Mouse (Mus musculus): Measurements from ENCODE around the gene Ebf3. TPM values are rescaled to one million over a fixed set of nuclear protein-coding genes. Genes with fewer than 3 reads are reported as not detected.

Gene Ebf3
- polyA plus RNA-seq, 1 experiment, result 1.9 TPM

GRCm38 (mm10) chr7:137223823-137224222 is 90.4 kb downstream of the Ebf3 start:
- H3K79me2 ChIP-seq (ENCODE audit: control insufficient read depth, insufficient read depth), result no peaks in the 10 kb centered on the region
- TF ChIP-seq MYOG (IDR thresholded peaks at IDR 0.05; ENCODE audit: control insufficient read depth in 1 of 3, insufficient read depth in 1 of 3, insufficient read length in 2 of 3, low read depth in 2 of 3) (no peak), POLR2AphosphoS2 (IDR thresholded peaks at IDR 0.05; ENCODE audit: insufficient read length, low read depth) (no peak), POLR2A (IDR thresholded peaks at IDR 0.05; ENCODE audit: insufficient read length, low read depth) (no peak), TCF3 (IDR thresholded peaks at IDR 0.05; ENCODE audit: insufficient read length, low read depth) (no peak), MYOD1 (IDR thresholded peaks at IDR 0.05; ENCODE audit: control insufficient read depth in 1 of 3, insufficient read length in 2 of 3, low read depth in 2 of 3) (no peak), CEBPB (IDR thresholded peaks at IDR 0.05; ENCODE audit: insufficient read depth, poor library complexity, severe bottlenecking) (no peak), REST (IDR thresholded peaks at IDR 0.05; ENCODE audit: insufficient read depth, insufficient read length) (no peak), TCF12 (IDR thresholded peaks at IDR 0.05; ENCODE audit: insufficient read depth, poor library complexity, severe bottlenecking) (no peak), USF1 (IDR thresholded peaks at IDR 0.05; ENCODE audit: low read depth) (no peak), MAX (IDR thresholded peaks at IDR 0.05; ENCODE audit: low read depth) (no peak), E2F4 (IDR thresholded peaks at IDR 0.05; ENCODE audit: insufficient read depth) (no peak), SRF (IDR thresholded peaks at IDR 0.05; ENCODE audit: control insufficient read depth, insufficient read length, low read depth) (no peak)
- no peak overlapping the region for H3K4me2 ChIP-seq (ENCODE audit: low read depth)
- H3K27me3 ChIP-seq (ENCODE audit: control insufficient read depth, insufficient read depth, insufficient read length), result no peaks in the 10 kb centered on the region
- no peak overlapping the region for H3ac ChIP-seq (ENCODE audit: control insufficient read depth, insufficient read length)
- no peak overlapping the region for H3K4me3 ChIP-seq
- H3K36me3 ChIP-seq (ENCODE audit: control insufficient read depth, insufficient read depth), result no peaks in the 10 kb centered on the region

- no peaks in the 10 kb centered on the region for H3K36me3 ChIP-seq (ENCODE audit: control insufficient read depth, insufficient read depth)
- H3K4me3 ChIP-seq, result no peak overlapping the region
- no peaks in the 10 kb centered on the region for H3K79me2 ChIP-seq (ENCODE audit: control insufficient read depth, insufficient read depth)
- no peak overlapping the region for H3K4me2 ChIP-seq (ENCODE audit: low read depth)
- no peak overlapping the region for H3ac ChIP-seq (ENCODE audit: control insufficient read depth, insufficient read length)
- TF ChIP-seq TCF12 (IDR thresholded peaks at IDR 0.05; ENCODE audit: insufficient read depth, poor library complexity, severe bottlenecking) (no peak), MYOG (IDR thresholded peaks at IDR 0.05; ENCODE audit: control insufficient read depth in 1 of 3, insufficient read depth in 1 of 3, insufficient read length in 2 of 3, low read depth in 2 of 3) (no peak), MYOD1 (IDR thresholded peaks at IDR 0.05; ENCODE audit: control insufficient read depth in 1 of 3, insufficient read length in 2 of 3, low read depth in 2 of 3) (no peak), POLR2AphosphoS2 (IDR thresholded peaks at IDR 0.05; ENCODE audit: insufficient read length, low read depth) (no peak), REST (IDR thresholded peaks at IDR 0.05; ENCODE audit: insufficient read depth, insufficient read length) (no peak), USF1 (IDR thresholded peaks at IDR 0.05; ENCODE audit: low read depth) (no peak), SRF (IDR thresholded peaks at IDR 0.05; ENCODE audit: control insufficient read depth, insufficient read length, low read depth) (no peak), POLR2A (IDR thresholded peaks at IDR 0.05; ENCODE audit: insufficient read length, low read depth) (no peak), MAX (IDR thresholded peaks at IDR 0.05; ENCODE audit: low read depth) (no peak), CEBPB (IDR thresholded peaks at IDR 0.05; ENCODE audit: insufficient read depth, poor library complexity, severe bottlenecking) (no peak), TCF3 (IDR thresholded peaks at IDR 0.05; ENCODE audit: insufficient read length, low read depth) (no peak), E2F4 (IDR thresholded peaks at IDR 0.05; ENCODE audit: insufficient read depth) (no peak)
- H3K27me3 ChIP-seq (ENCODE audit: control insufficient read depth, insufficient read depth, insufficient read length), result no peaks in the 10 kb centered on the region
These were observed 91.3 kb downstream of the Ebf3 start for GRCm38 (mm10) chr7:137222831-137223505.

- TF ChIP-seq SRF (IDR thresholded peaks at IDR 0.05; ENCODE audit: control insufficient read depth, insufficient read length, low read depth), result no peak
- TF ChIP-seq MAX (IDR thresholded peaks at IDR 0.05; ENCODE audit: low read depth), result no peak
- TF ChIP-seq REST (IDR thresholded peaks at IDR 0.05; ENCODE audit: insufficient read depth, insufficient read length), result no peak
- no peak for TF ChIP-seq CEBPB (IDR thresholded peaks at IDR 0.05; ENCODE audit: insufficient read depth, poor library complexity, severe bottlenecking)
- no peak for TF ChIP-seq E2F4 (IDR thresholded peaks at IDR 0.05; ENCODE audit: insufficient read depth)
- TF ChIP-seq USF1 (IDR thresholded peaks at IDR 0.05; ENCODE audit: low read depth), result no peak
- no peaks in the 10 kb centered on the region for H3K36me3 ChIP-seq (ENCODE audit: control insufficient read depth, insufficient read depth)
- H3ac ChIP-seq (ENCODE audit: control insufficient read depth, insufficient read length), result no peak overlapping the region
- H3K79me2 ChIP-seq (ENCODE audit: control insufficient read depth, insufficient read depth), result no peaks in the 10 kb centered on the region
- H3K4me2 ChIP-seq (ENCODE audit: low read depth), result no peak overlapping the region
- H3K27me3 ChIP-seq (ENCODE audit: control insufficient read depth, insufficient read depth, insufficient read length), result no peaks in the 10 kb centered on the region
- H3K4me3 ChIP-seq, result no peak overlapping the region
These were observed 92.6 kb downstream of the Ebf3 start for GRCm38 (mm10) chr7:137221599-137221998.

- no peaks in the 10 kb centered on the region for H3K79me2 ChIP-seq (ENCODE audit: control insufficient read depth, insufficient read depth)
- H3K4me2 ChIP-seq (ENCODE audit: low read depth), result no peak overlapping the region
- H3K36me3 ChIP-seq (ENCODE audit: control insufficient read depth, insufficient read depth), result no peaks in the 10 kb centered on the region
- TF ChIP-seq REST (IDR thresholded peaks at IDR 0.05; ENCODE audit: insufficient read depth, insufficient read length), result no peak
- TF ChIP-seq TCF3 (IDR thresholded peaks at IDR 0.05; ENCODE audit: insufficient read length, low read depth), result no peak
- TF ChIP-seq CEBPB (IDR thresholded peaks at IDR 0.05; ENCODE audit: insufficient read depth, poor library complexity, severe bottlenecking), result no peak
- no peak for TF ChIP-seq TCF12 (IDR thresholded peaks at IDR 0.05; ENCODE audit: insufficient read depth, poor library complexity, severe bottlenecking)
- TF ChIP-seq E2F4 (IDR thresholded peaks at IDR 0.05; ENCODE audit: insufficient read depth), result no peak
- no peak for TF ChIP-seq USF1 (IDR thresholded peaks at IDR 0.05; ENCODE audit: low read depth)
- TF ChIP-seq MYOG (IDR thresholded peaks at IDR 0.05; ENCODE audit: control insufficient read depth in 1 of 3, insufficient read depth in 1 of 3, insufficient read length in 2 of 3, low read depth in 2 of 3), result no peak
- TF ChIP-seq POLR2A (IDR thresholded peaks at IDR 0.05; ENCODE audit: insufficient read length, low read depth), result no peak
- no peak for TF ChIP-seq SRF (IDR thresholded peaks at IDR 0.05; ENCODE audit: control insufficient read depth, insufficient read length, low read depth)
- TF ChIP-seq MYOD1 (IDR thresholded peaks at IDR 0.05; ENCODE audit: control insufficient read depth in 1 of 3, insufficient read length in 2 of 3, low read depth in 2 of 3), result no peak
- TF ChIP-seq POLR2AphosphoS2 (IDR thresholded peaks at IDR 0.05; ENCODE audit: insufficient read length, low read depth), result no peak
- no peak for TF ChIP-seq MAX (IDR thresholded peaks at IDR 0.05; ENCODE audit: low read depth)
- H3ac ChIP-seq (ENCODE audit: control insufficient read depth, insufficient read length), result no peak overlapping the region
- H3K27me3 ChIP-seq (ENCODE audit: control insufficient read depth, insufficient read depth, insufficient read length), result no peaks in the 10 kb centered on the region
- H3K4me3 ChIP-seq, result no peak overlapping the region
These were observed 93.8 kb downstream of the Ebf3 start for GRCm38 (mm10) chr7:137220436-137220835.

Measured in myocyte (in vitro differentiated cells).